Mouse (Mus musculus): ENCODE measurements around the gene Mindy4. TPM values are rescaled to one million over a fixed set of nuclear protein-coding genes. Genes with fewer than 3 reads are reported as not detected.

Gene Mindy4
- polyA plus RNA-seq, 1 experiment from 2014 or later: 15.0 TPM

DNA sequence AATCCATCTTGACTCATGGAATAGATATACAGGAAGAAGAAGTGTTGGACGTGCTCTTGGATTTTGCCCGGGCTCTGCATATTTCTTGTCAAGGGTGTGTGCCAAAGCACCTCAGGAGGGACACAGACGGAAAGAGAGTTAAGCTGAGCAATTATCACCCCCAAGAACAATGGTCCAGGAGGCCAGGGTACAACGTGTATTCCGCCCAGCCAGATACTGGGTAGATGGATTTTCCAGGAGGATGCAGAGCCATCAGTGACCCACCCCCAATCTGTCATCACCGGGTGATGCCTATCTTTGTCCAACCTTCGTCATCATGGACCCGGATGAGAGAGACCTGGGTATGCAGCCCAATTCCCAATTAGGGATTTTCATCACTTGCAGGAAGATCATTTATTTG, 42.5 kb downstream of the Mindy4 start:
- 94% methylated on average over 8 of the region's 8 CpGs for WGBS
- no peaks in the 10 kb centered on the region for H3K27me3 ChIP-seq
- H3K4me1 ChIP-seq: no peaks in the 10 kb centered on the region

DNA sequence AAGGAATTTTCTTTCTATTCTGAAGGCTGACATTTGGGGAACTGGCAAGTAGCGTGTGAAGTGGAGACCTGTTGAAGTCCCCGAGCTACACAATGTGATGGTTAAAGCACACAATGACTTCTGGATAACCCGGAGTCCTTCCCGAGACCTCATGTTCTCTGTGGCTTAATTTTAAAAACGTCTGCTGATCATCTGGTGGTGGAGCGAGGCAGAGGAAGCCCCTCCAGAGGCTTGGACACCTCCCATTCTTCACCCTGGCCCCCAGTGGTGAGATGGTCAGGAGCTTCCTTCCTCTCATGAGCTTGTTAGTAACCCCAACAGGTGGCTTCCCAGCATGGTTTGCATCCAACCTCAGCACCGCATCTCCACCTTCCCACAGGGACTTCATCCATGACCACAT, 43.3 kb downstream of the Mindy4 start:
- no peak for ATAC-seq
- no peaks in the 10 kb centered on the region for H3K9me3 ChIP-seq (replicated peaks)
- no peaks in the 10 kb centered on the region for H3K27me3 ChIP-seq
- H3K9ac ChIP-seq: no peak overlapping the region
- H3K4me2 ChIP-seq: no peak overlapping the region
- no peak overlapping the region for H3K27ac ChIP-seq
- 93% methylated on average over 7 of the region's 7 CpGs for whole genome bisulfite sequencing
- H3K4me3 ChIP-seq: no peak overlapping the region
- H3K36me3 ChIP-seq (ENCODE audit: poor library complexity, severe bottlenecking): peaks cover 21% of the 10 kb centered on the region
- no peaks in the 10 kb centered on the region for H3K4me1 ChIP-seq

More for the DNA sequence above, 42.5 kb downstream of the Mindy4 start:
- Histone ChIP-seq H3K36me3 (ENCODE audit: poor library complexity, severe bottlenecking) (peaks cover 21% of the 10 kb centered on the region), H3K4me2 (no peak overlapping the region), H3K9me3 (replicated peaks) (no peaks in the 10 kb centered on the region), H3K4me3 (no peak overlapping the region), H3K9ac (no peak overlapping the region), H3K27ac (no peak overlapping the region)
- no peak for ATAC-seq

DNA sequence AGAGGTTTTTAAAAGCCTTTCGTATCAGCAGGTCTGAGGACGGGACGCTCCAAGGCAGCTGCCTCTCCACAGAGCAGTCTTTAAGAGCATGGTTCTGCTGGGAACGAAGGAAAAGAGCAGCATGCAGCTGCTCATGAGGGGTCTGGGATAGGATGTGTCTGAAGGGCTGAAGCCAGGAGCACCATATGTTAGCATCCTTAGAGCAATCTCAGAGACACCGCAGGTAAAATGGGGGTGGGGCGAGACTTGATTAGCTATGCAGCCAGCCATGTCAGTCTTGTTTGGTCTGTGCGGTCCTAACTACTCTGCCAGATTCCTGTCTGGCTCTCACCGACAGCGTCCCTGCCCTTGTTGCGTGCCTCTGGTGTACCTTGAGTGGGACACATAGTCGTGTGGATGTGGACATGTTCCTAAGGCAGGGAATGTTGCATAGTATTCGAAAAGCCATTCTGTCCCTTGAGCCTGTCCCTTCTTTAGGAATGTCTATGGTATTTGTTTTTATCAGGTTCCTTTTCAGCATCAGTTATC, 43.8 kb downstream of the Mindy4 start:
- WGBS: 93% methylated on average over 12 of the region's 12 CpGs
- no peak overlapping the region for H3K4me2 ChIP-seq
- H3K36me3 ChIP-seq (ENCODE audit: poor library complexity, severe bottlenecking): peaks cover 21% of the 10 kb centered on the region
- H3K27ac ChIP-seq: no peak overlapping the region
- H3K4me3 ChIP-seq: no peak overlapping the region
- H3K9ac ChIP-seq: no peak overlapping the region
- H3K4me1 ChIP-seq: no peaks in the 10 kb centered on the region
- ATAC-seq: no peak
- no peaks in the 10 kb centered on the region for H3K27me3 ChIP-seq
- no peaks in the 10 kb centered on the region for H3K9me3 ChIP-seq (replicated peaks)

DNA sequence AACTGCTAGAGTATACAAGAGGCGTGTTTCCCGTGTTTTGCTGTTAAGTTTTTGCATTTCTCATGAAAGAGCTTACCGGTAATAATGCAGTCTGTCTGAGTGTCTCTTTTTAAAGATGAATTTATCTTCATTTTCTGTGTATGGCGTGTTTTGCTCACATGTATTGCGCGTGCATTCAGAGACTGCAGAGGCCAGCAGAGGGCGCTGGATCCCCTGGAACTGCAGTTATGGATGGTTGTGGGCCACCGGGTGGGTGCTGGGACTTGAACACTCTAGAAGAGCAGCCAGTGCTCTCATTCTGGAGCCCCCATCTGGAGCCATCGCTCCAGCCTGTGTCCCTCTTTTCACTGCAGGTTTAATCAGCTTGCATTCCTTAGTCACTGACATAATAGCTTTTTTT, 46.1 kb downstream of the Mindy4 start:
- Histone ChIP-seq H3K9me3 (replicated peaks) (no peaks in the 10 kb centered on the region), H3K4me3 (no peak overlapping the region), H3K4me2 (no peak overlapping the region), H3K27me3 (no peaks in the 10 kb centered on the region), H3K9ac (no peak overlapping the region), H3K27ac (no peak overlapping the region), H3K4me1 (no peaks in the 10 kb centered on the region), H3K36me3 (ENCODE audit: poor library complexity, severe bottlenecking) (peaks cover 15% of the 10 kb centered on the region)
- WGBS: 91% methylated on average over 9 of the region's 9 CpGs
- ATAC-seq: no peak

DNA sequence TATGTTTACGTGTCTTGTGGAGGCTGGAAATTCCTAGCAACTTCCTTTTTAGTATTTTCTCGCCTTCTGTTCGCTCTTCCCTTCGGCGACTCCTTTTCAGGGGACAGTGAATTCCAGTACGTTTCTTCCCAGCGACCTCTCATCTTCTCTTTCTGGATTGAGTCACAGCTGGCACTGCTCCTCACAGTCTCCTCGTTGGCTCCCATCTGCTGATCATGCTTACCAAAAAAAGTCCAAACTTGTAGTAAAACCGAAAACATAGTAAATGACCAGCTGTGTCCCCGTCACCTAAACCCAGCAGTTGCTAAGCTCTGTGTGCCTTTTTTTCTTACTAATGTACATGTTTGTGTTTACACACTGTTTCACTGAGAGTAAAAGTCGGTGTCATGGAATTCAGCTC, 47.6 kb downstream of the Mindy4 start:
- no peak overlapping the region for H3K4me3 ChIP-seq
- H3K9me3 ChIP-seq (replicated peaks): no peaks in the 10 kb centered on the region
- no peak overlapping the region for H3K4me2 ChIP-seq
- H3K36me3 ChIP-seq (ENCODE audit: poor library complexity, severe bottlenecking): peaks cover 10% of the 10 kb centered on the region
- no peak overlapping the region for H3K27ac ChIP-seq
- WGBS: 90% methylated on average over 11 of the region's 11 CpGs
- no peaks in the 10 kb centered on the region for H3K4me1 ChIP-seq
- ATAC-seq: no peak
- no peaks in the 10 kb centered on the region for H3K27me3 ChIP-seq
- no peak overlapping the region for H3K9ac ChIP-seq

DNA sequence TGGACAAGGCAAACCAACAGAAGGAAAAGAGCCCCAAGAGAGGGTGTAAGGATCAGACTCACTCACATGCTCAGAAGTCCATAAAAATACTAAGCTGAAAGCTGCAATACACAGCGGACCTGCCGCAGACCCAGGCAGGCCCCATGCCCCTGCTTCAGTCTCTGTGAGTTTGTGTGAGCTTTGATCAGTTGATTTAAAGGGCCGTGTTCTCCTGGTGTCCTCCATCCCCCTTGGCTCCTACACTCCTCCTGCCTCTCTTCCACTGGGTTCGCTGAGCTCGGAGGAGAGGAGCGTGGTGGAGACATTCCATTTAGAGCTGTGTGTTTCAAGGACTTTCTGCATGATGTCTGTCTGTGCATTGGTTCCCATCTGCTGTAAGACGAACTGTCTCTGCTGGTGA, 48.4 kb downstream of the Mindy4 start:
- Histone ChIP-seq H3K4me1 (no peaks in the 10 kb centered on the region), H3K4me2 (no peak overlapping the region), H3K36me3 (ENCODE audit: poor library complexity, severe bottlenecking) (peaks cover 6% of the 10 kb centered on the region), H3K9ac (no peak overlapping the region), H3K27ac (no peak overlapping the region), H3K27me3 (no peaks in the 10 kb centered on the region), H3K9me3 (replicated peaks) (no peaks in the 10 kb centered on the region), H3K4me3 (no peak overlapping the region)
- WGBS: 90% methylated on average over 7 of the region's 7 CpGs
- ATAC-seq: no peak

DNA sequence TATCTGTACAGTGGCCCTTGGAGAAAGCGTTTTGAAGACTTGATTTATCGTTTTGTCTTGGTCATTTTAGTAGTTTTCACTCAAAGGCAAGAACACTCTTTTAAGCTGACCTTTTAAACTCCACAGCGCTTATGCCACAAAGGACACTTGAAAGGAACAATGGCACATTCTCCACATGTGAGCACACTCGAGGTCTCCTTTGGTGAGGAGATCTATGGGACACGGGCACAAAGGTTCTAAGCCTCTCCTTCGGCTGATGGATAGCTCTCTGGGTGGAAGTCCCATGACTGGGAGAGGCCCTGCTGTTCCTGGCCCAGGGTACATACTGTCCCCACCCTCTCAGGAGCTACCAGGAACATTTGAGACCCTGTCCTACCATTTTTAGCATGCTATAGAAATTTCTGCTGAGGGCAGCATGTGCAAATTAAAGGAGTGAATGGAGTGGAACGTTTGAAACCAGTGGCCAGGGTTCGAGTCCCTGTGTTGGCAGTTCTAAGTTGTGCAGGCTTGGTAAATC, 49.6 kb downstream of the Mindy4 start:
- Histone ChIP-seq H3K36me3 (ENCODE audit: poor library complexity, severe bottlenecking) (0 out of 2 replicates have a peak, but pooled peaks cover 6% of the 10 kb centered on the region), H3K27me3 (no peaks in the 10 kb centered on the region), H3K9me3 (replicated peaks) (no peaks in the 10 kb centered on the region), H3K4me3 (no peak overlapping the region), H3K9ac (no peak overlapping the region), H3K4me2 (no peak overlapping the region), H3K27ac (no peak overlapping the region), H3K4me1 (no peaks in the 10 kb centered on the region)
- 66% methylated on average over 8 of the region's 8 CpGs for WGBS
- no peak for ATAC-seq

DNA sequence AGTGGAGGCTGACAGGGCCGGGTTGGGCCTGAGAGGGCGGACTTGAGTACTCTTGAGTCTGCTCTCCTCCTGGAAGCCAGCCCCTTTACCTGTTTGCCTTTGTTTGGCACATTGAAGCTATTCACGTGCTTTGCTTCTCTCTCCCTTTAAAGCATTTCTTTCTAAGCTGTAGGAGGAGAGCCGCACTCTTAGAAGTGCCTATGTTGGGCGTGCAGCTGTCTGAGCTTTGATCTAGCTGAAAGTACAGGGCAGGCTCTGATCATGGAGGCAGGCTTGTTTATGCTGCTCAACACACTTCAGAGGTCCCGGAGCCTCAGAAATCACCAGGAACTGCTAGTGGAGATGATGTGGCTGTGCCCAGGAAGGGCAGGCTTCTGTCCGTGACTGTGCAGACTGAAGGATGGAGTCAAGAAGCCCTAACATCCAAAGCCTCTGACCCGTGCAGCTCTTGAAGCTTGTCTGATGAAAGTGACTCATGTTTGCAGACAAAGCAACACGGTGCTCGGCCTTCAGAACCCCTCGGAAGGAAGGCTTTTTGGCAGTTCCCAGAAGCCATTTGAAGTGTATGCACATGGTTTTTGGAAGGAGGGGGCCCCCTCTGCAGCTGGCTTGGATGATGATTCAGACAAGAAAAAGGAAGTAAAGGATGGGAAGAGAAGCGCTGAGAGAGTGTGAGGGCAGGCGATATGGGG, 53.5 kb downstream of the Mindy4 start:
- Histone ChIP-seq H3K27ac (no peak overlapping the region), H3K4me2 (no peak overlapping the region), H3K9ac (no peak overlapping the region), H3K36me3 (ENCODE audit: poor library complexity, severe bottlenecking) (peaks cover 11% of the 10 kb centered on the region; the same call in 1 of the 2 replicates), H3K27me3 (no peaks in the 10 kb centered on the region), H3K9me3 (replicated peaks) (no peaks in the 10 kb centered on the region), H3K4me1 (no peaks in the 10 kb centered on the region), H3K4me3 (no peak overlapping the region)
- 85% methylated on average over 13 of the region's 13 CpGs for WGBS
- ATAC-seq: peak; percentile 55

DNA sequence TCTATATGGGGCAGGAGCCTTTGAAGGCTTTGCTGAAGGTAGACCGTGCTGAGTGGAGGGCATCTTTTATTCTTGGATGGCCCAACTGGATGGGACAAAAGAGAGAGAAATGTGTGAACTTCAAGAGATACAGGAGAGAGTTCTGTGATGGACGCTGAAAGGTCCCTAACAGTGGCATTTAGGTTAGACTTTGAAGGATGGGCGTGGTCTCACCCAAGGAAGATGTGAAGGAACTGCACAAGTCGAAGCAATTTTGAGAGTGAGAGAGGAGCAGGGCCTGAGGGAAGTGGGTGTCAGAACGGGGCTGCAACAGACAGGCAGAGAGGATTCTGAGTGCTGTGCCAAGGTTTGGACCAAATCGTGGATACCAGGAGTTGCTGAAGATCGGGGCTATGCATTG, 54.1 kb downstream of the Mindy4 start:
- Histone ChIP-seq H3K9ac (no peak overlapping the region), H3K9me3 (replicated peaks) (no peaks in the 10 kb centered on the region), H3K4me2 (no peak overlapping the region), H3K27ac (no peak overlapping the region), H3K27me3 (no peaks in the 10 kb centered on the region), H3K36me3 (ENCODE audit: poor library complexity, severe bottlenecking) (peaks cover 11% of the 10 kb centered on the region; the same call in 1 of the 2 replicates), H3K4me1 (no peaks in the 10 kb centered on the region), H3K4me3 (no peak overlapping the region)
- 93% methylated on average over 7 of the region's 7 CpGs for WGBS
- no peak for ATAC-seq

DNA sequence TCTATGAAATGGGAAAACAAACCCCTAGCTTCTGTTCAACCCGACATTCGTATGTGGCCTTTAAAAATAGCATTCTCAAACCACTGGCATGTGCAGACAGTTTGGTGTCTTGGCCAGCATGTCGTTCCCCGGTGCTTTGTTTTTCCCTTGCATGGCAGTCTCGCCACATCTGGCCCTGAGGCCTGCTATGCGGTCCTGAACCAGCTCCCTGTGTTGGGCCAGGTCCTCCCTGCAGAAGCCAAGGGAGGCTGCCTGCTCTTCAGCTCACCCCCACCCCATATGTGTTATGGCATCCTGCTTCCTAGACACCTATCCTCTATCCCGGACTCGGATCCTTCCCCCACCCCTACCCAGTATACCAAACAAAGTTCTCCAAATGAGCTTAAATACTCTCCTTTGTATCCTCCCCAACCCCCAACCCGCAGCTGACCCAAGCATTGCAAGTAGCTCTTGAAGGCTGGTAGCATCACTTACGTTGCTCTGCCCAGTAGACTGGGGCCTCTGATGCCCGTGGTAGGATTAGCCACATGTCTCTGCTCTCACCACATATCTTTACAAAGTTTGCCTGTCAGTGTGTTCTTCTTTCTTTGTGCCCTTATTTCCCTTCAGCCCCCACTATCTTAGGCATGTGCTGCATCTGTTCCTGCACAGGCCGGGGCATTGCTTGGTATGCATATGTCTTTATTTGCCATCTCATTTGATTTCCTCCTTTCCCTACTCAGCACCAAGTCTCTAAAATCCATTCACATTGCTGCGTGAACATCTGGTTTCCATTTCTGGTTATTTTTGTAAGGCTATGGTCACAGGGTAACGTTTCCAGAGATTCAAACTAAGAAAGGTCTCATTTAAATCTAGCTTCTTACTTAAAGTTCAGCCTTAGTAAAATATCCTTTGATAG, 55.5 kb downstream of the Mindy4 start:
- no peaks in the 10 kb centered on the region for H3K27me3 ChIP-seq
- WGBS: 83% methylated on average over 14 of the region's 14 CpGs
- H3K9me3 ChIP-seq (replicated peaks): no peaks in the 10 kb centered on the region
- H3K4me2 ChIP-seq: no peak overlapping the region
- H3K4me1 ChIP-seq: no peaks in the 10 kb centered on the region
- peaks cover 22% of the 10 kb centered on the region for H3K36me3 ChIP-seq (ENCODE audit: poor library complexity, severe bottlenecking)
- no peak overlapping the region for H3K27ac ChIP-seq
- H3K9ac ChIP-seq: no peak overlapping the region
- H3K4me3 ChIP-seq: no peak overlapping the region
- no peak for ATAC-seq

DNA sequence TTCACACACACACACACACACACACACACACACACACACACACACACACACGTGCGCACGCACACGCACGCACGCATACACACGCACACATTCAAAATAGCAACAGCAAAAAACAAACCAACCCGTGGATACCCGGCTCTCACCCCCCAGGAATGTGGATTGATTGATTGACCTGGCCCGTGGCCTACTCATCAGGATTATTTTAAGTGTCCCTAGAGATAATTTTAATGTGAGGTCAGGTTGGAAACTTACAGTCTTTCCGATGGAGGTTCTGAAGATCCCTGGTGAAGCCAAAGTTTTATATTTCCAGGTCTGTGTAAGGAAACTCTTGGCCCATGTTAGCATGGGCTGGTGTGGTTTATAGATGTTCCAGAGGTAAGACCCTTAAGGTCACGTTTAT, 59.0 kb downstream of the Mindy4 start:
- H3K27ac ChIP-seq: no peak overlapping the region
- no peak overlapping the region for H3K4me3 ChIP-seq
- peaks cover 16% of the 10 kb centered on the region for H3K36me3 ChIP-seq (ENCODE audit: poor library complexity, severe bottlenecking)
- no peaks in the 10 kb centered on the region for H3K9me3 ChIP-seq (replicated peaks)
- no peaks in the 10 kb centered on the region for H3K27me3 ChIP-seq
- H3K9ac ChIP-seq: no peak overlapping the region
- ATAC-seq: no peak
- H3K4me1 ChIP-seq: no peaks in the 10 kb centered on the region
- WGBS: 93% methylated on average over 12 of the region's 12 CpGs
- H3K4me2 ChIP-seq: no peak overlapping the region

DNA sequence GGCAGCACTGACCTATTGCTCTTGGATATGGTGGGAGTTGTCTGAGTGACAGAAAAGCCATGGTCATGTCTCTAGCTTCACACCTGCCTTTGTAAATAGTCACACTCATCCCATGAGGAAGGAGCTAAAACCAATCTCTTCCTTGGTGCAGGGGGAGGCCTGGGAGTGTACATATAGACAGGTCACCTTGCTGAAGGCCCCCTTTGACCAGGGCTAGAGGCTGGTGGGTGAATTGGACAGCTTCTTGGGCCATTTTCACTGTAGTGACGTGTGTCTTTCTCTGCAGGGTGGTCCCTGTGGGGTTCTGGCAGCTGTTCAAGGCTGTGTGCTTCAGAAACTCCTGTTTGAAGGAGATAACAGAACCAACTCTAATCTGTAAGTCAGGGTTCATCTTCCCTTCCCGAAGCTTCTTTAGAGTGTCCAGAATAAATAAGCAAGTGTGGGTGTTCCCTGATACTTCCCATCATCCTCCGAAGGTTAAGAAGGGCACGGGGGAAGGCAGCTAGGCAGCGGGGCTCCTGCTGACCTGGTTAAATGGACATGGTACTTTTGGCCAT, 60.4 kb downstream of the Mindy4 start:
- no peak for ATAC-seq
- H3K4me1 ChIP-seq: no peaks in the 10 kb centered on the region
- no peak overlapping the region for H3K27ac ChIP-seq
- WGBS: 85% methylated on average over 5 of the region's 5 CpGs
- peaks cover 16% of the 10 kb centered on the region for H3K36me3 ChIP-seq (ENCODE audit: poor library complexity, severe bottlenecking)
- H3K4me3 ChIP-seq: no peak overlapping the region
- H3K9me3 ChIP-seq (replicated peaks): no peaks in the 10 kb centered on the region
- no peaks in the 10 kb centered on the region for H3K27me3 ChIP-seq
- no peak overlapping the region for H3K9ac ChIP-seq
- no peak overlapping the region for H3K4me2 ChIP-seq
